Mouse (Mus musculus) intestine, postnatal 0 days (tissue): ENCODE data around the gene Bola2. TPM values are rescaled to one million over a fixed set of nuclear protein-coding genes. Genes with fewer than 3 reads are reported as not detected.

Experiments
- ATAC-seq: fragments of 200-750 bp; cut with Nextera tagmentation; 2 replicates; pipeline ENCODE4 v1.8.0; 2017; ENCODE audit warnings: mild to moderate bottlenecking, moderate TSS enrichment, moderate library complexity
- H3K27ac ChIP-seq: fragments of 300-500 bp; sonication (generic); 2 replicates; pipeline ENCODE4 v1.5.1; 2014; ENCODE audit warnings: mild to moderate bottlenecking, low read depth, low read length, moderate library complexity
- H3K27me3 ChIP-seq: fragments of 300-500 bp; sonication (generic); replicated peaks from 2 replicates; pipeline ENCODE4 v1.6.1; 2014; ENCODE audit warnings: low read length, mixed read lengths; ENCODE audit not compliant: control insufficient read depth, insufficient read depth
- H3K36me3 ChIP-seq: fragments of 300-500 bp; sonication (generic); 2 replicates; pipeline ENCODE4 v1.6.1; 2014; ENCODE audit warnings: mild to moderate bottlenecking, moderate library complexity; ENCODE audit not compliant: control insufficient read depth, insufficient read depth
- H3K4me1 ChIP-seq: fragments of 300-500 bp; sonication (generic); replicated peaks from 2 replicates; pipeline ENCODE4 v1.6.1; 2014; ENCODE audit warnings: antibody characterized with exemption, low read length, mixed read lengths; ENCODE audit not compliant: control insufficient read depth, insufficient read depth
- H3K4me2 ChIP-seq: fragments of 300-500 bp; sonication (generic); replicated peaks from 2 replicates; pipeline ENCODE4 v1.6.1; 2014; ENCODE audit warnings: low read depth, mild to moderate bottlenecking, moderate library complexity
- H3K4me3 ChIP-seq: fragments of 300-500 bp; sonication (generic); 2 replicates; pipeline ENCODE4 v1.5.1; 2014; ENCODE audit warnings: low read depth, low read length
- H3K9ac ChIP-seq: fragments of 300-500 bp; sonication (generic); 2 replicates; pipeline ENCODE4 v1.6.1; 2014; ENCODE audit warnings: mild to moderate bottlenecking, low read depth, low read length
- H3K9me3 ChIP-seq: fragments of 300-500 bp; sonication (generic); 2 replicates; pipeline ENCODE4 v1.6.1; 2016; ENCODE audit warnings: mixed run types; ENCODE audit not compliant: control insufficient read depth
- CTCF ChIP-seq: sonication (generic); IDR thresholded peaks from 2 replicates; pipeline ENCODE4 v1.5.1; 2016; ENCODE audit warnings: low read depth, mild to moderate bottlenecking, control low read depth, antibody characterized with exemption, moderate library complexity
- WGBS: fragments of 180-500 bp; shearing (Covaris S2); extraction: QIAGEN DNeasy Blood & Tissue Kit; methylation state at CpG from one replicate; pipeline ENCODE4 v1.1.7; 2014; 5-methylcytosine and 5-hydroxymethylcytosine counted together
- polyA plus RNA-seq: library from polyadenylated mRNA; unstranded; fragments of >200 nt; fragmentation: Nextera tagmentation; extraction: Ambion mirVana; gene quantifications from 2 replicates; pipeline ENCODE4 v1.2.1, GENCODE M21; 2015

Gene Bola2
- polyA plus RNA-seq = 80.4 and 98.2 TPM in 2 replicates

GRCm38 (mm10) chr7:126695210-126695611 lies at the start of gene Bola2:
Gene Bola2 (plus strand): TSS chr7:126695401.
- Histone ChIP-seq H3K27me3 (no peaks in the 10 kb centered on the region), H3K9me3 (no peaks in the 10 kb centered on the region), H3K4me1 (peaks cover 8% of the 10 kb centered on the region; the same call in 1 of the 2 replicates), H3K9ac (peak within 1 kb of the TSS; percentile 77), H3K4me3 (peak within 1 kb of the TSS; percentile 88), H3K27ac (peak within 1 kb of the TSS; percentile 84), H3K4me2 (peak within 1 kb of the TSS; percentile 92), H3K36me3 (peaks cover 28% of the 10 kb centered on the region)
- peak; percentile 77 for ATAC-seq
- WGBS = under 1% methylated on average over 31 of the region's 31 CpGs
- no peak for TF ChIP-seq CTCF

- H3K9ac ChIP-seq = no peak overlapping the region
Measured at GRCm38 (mm10) chr7:126645708-126646107, 49.5 kb upstream of the Bola2 start.

GRCm38 (mm10) chr7:126648486-126648885 lies 46.7 kb upstream of the Bola2 start:
- Histone ChIP-seq H3K9ac (no peak overlapping the region), H3K9me3 (no peaks in the 10 kb centered on the region), H3K27ac (no peak overlapping the region), H3K4me1 (no peaks in the 10 kb centered on the region), H3K4me2 (peak overlapping the region; percentile 72; the same call in 1 of the 2 replicates), H3K4me3 (no peak overlapping the region), H3K27me3 (no peaks in the 10 kb centered on the region), H3K36me3 (no peaks in the 10 kb centered on the region)
- WGBS = 76% methylated on average over 4 of the region's 4 CpGs
- ATAC-seq = no peak
- TF ChIP-seq CTCF = peak; percentile 46

More at GRCm38 (mm10) chr7:126645708-126646107, 49.5 kb upstream of the Bola2 start:
- no peak for TF ChIP-seq CTCF
- no peak for ATAC-seq
- Histone ChIP-seq H3K36me3 (no peaks in the 10 kb centered on the region), H3K27ac (peak overlapping the region; percentile 8; the same call in 1 of the 2 replicates), H3K9me3 (no peaks in the 10 kb centered on the region), H3K4me2 (no peak overlapping the region), H3K4me1 (no peaks in the 10 kb centered on the region), H3K4me3 (no peak overlapping the region), H3K27me3 (no peaks in the 10 kb centered on the region)
- WGBS = 68% methylated on average over 5 of the region's 5 CpGs

- no peaks in the 10 kb centered on the region; the same call in 1 of the 2 replicates for H3K36me3 ChIP-seq
- WGBS = 1% methylated on average over 57 of the region's 57 CpGs
- no peaks in the 10 kb centered on the region for H3K4me1 ChIP-seq
- H3K4me3 ChIP-seq = peak within 1 kb of the TSS; percentile 64
- H3K27ac ChIP-seq = peak within 1 kb of the TSS; percentile 84
- no peaks in the 10 kb centered on the region for H3K9me3 ChIP-seq
- H3K4me2 ChIP-seq = peak within 1 kb of the TSS; percentile 72
- H3K27me3 ChIP-seq = no peaks in the 10 kb centered on the region
- ATAC-seq = peak; percentile 90
- TF ChIP-seq CTCF = 0 out of 2 replicates have a peak, but pooled peaks have one; percentile 16
- peak within 1 kb of the TSS; percentile 70 for H3K9ac ChIP-seq
Measured at GRCm38 (mm10) chr7:126649231-126650051, 45.8 kb upstream of the Bola2 start, which contains the start of gene Sgf29. Gene Sgf29 (plus strand): TSS chr7:126649309.

- H3K27me3 ChIP-seq = no peaks in the 10 kb centered on the region
- TF ChIP-seq CTCF = no peak
- H3K27ac ChIP-seq = no peak overlapping the region
- no peaks in the 10 kb centered on the region; the same call in 1 of the 2 replicates for H3K36me3 ChIP-seq
- no peak overlapping the region for H3K4me3 ChIP-seq
- peak; percentile 46 for ATAC-seq
- 16% methylated on average over 2 of the region's 2 CpGs for WGBS
- 0 out of 2 replicates have a peak overlapping the region, but pooled peaks have one; percentile 6 for H3K4me2 ChIP-seq
- H3K9ac ChIP-seq = no peak overlapping the region
- no peaks in the 10 kb centered on the region for H3K4me1 ChIP-seq
- H3K9me3 ChIP-seq = no peaks in the 10 kb centered on the region
Measured at GRCm38 (mm10) chr7:126650852-126651251, 44.3 kb upstream of the Bola2 start.

GRCm38 (mm10) chr7:126653991-126654390 lies 41.2 kb upstream of the Bola2 start:
- Histone ChIP-seq H3K4me2 (no peak overlapping the region), H3K9ac (no peak overlapping the region), H3K9me3 (no peaks in the 10 kb centered on the region), H3K27ac (no peak overlapping the region), H3K27me3 (no peaks in the 10 kb centered on the region), H3K4me3 (no peak overlapping the region), H3K4me1 (no peaks in the 10 kb centered on the region), H3K36me3 (no peaks in the 10 kb centered on the region; the same call in 1 of the 2 replicates)
- TF ChIP-seq CTCF = no peak
- no peak for ATAC-seq
- WGBS = 74% methylated on average over 2 of the region's 2 CpGs
